In the genomic region with DNA sequence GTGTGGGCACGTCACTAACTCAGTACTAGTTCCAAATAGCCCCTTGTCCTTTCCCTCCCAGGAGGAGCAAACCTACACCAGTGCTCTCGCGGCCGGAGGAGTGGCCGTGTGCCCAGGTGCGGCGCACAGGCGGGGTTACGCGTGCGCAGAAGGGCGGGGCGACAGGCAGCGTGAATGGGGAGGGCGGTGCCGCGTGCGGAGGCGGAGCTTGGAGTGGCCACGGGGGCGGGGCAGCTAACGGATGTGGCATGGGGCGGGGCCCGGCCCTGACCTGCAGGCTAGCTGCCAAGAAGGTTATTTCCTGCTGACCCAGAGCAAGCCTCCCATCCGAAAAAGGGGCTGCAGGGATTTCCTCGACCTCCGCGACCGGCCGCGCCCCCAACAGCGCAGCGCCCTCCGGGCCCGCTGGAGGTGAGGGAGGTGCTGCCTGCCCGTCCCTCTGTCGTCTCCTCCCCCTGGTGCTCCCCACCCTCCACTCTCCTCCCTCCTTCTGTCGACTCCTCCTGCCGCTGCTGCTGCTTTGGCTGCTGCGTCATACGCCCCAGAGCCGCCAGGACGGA, we compare ENCODE assay signal across 8 mouse cellular contexts. TPM values are rescaled to one million over a fixed set of nuclear protein-coding genes. Genes with fewer than 3 reads are reported as not detected.
DNase-seq lines count a peak whose midpoint lies in the region; ATAC-seq and TF ChIP-seq lines count a peak whose summit lies in the region.

A gene (plus strand): TSS at position 214 of the 560 bp plus-strand sequence.

- ATAC-seq in cerebellum, adult (ENCODE audit: insufficient number of reproducible peaks, low FRiP score, low TSS enrichment), result peak; percentile 60; the same call in 1 of the 2 replicates
- ATAC-seq in forebrain, embryonic 13.5 days, result peak; percentile 84
- peak; percentile 93 for ATAC-seq in heart, postnatal 0 days (ENCODE audit: insufficient read depth, low read depth)
- ATAC-seq in liver, embryonic 14.5 days (ENCODE audit: insufficient read depth), result peak; percentile 92
- peak; percentile 89 for ATAC-seq in stomach, embryonic 15.5 days (ENCODE audit: insufficient read depth, low FRiP score, low read depth)

- H3K4me3 ChIP-seq in E14TG2a.4 (replicated peaks; ENCODE audit: low read length), result peak within 1 kb of the TSS; percentile 81
- H3K4me3 ChIP-seq in forebrain, embryonic 13.5 days, result peak within 1 kb of the TSS; percentile 65
- peak within 1 kb of the TSS; percentile 72 for H3K4me3 ChIP-seq in heart, postnatal 0 days (ENCODE audit: low read depth, low read length)
- H3K4me3 ChIP-seq in liver, embryonic 14.5 days (ENCODE audit: insufficient read depth in 1 of 2, low read depth in 2 of 2, low read length in 2 of 2), result peak within 1 kb of the TSS; percentile 64 to 67
- peak within 1 kb of the TSS; percentile 65 for H3K4me3 ChIP-seq in stomach, embryonic 15.5 days (replicated peaks)

- no peak; the same call in 1 of the 2 replicates for TF ChIP-seq EP300 in heart, postnatal 0 days (IDR thresholded peaks at IDR 0.05; ENCODE audit: low read depth)
- TF ChIP-seq EP300 in liver, embryonic 14.5 days (IDR thresholded peaks at IDR 0.05; ENCODE audit: low read depth), result no peak

- no peaks in the 10 kb centered on the region for H3K9me3 ChIP-seq in E14TG2a.4 (ENCODE audit: low read length)
- H3K9me3 ChIP-seq in forebrain, embryonic 13.5 days (replicated peaks), result no peaks in the 10 kb centered on the region
- H3K9me3 ChIP-seq in heart, postnatal 0 days (replicated peaks; ENCODE audit: control insufficient read depth, low read length), result no peaks in the 10 kb centered on the region
- H3K9me3 ChIP-seq in liver, embryonic 14.5 days (ENCODE audit: control insufficient read depth, low read length), result no peaks in the 10 kb centered on the region
- H3K9me3 ChIP-seq in stomach, embryonic 15.5 days, result no peaks in the 10 kb centered on the region

- H3K27ac ChIP-seq in forebrain, embryonic 13.5 days, result peak within 1 kb of the TSS; percentile 81
- peak within 1 kb of the TSS; percentile 80 for H3K27ac ChIP-seq in heart, postnatal 0 days (ENCODE audit: low read depth)
- H3K27ac ChIP-seq in liver, embryonic 14.5 days, result peak within 1 kb of the TSS; percentile 20
- H3K27ac ChIP-seq in stomach, embryonic 15.5 days, result peak within 1 kb of the TSS; percentile 90

- no peak for TF ChIP-seq CTCF in E14TG2a.4 (conservative IDR thresholded peaks at IDR 0.05; ENCODE audit: low read length)
- TF ChIP-seq CTCF in heart, postnatal 0 days (IDR thresholded peaks at IDR 0.05; ENCODE audit: low read depth), result no peak
- no peak; the same call in 1 of the 2 replicates for TF ChIP-seq CTCF in liver, embryonic 14.5 days (IDR thresholded peaks at IDR 0.05; ENCODE audit: low read depth)

- peaks cover 92% of the 10 kb centered on the region for H3K36me3 ChIP-seq in E14TG2a.4 (ENCODE audit: insufficient read depth, low read length)
- H3K36me3 ChIP-seq in forebrain, embryonic 13.5 days (ENCODE audit: poor library complexity, severe bottlenecking), result peaks cover 56% of the 10 kb centered on the region
- H3K36me3 ChIP-seq in heart, postnatal 0 days (replicated peaks; ENCODE audit: control insufficient read depth, insufficient read depth, low read length), result peaks cover 37% of the 10 kb centered on the region
- H3K36me3 ChIP-seq in liver, embryonic 14.5 days (replicated peaks; ENCODE audit: control insufficient read depth, insufficient read depth, low read depth), result peaks cover 28% of the 10 kb centered on the region
- peaks cover 31% of the 10 kb centered on the region for H3K36me3 ChIP-seq in stomach, embryonic 15.5 days

- H3K4me1 ChIP-seq in E14TG2a.4 (replicated peaks; ENCODE audit: low read depth, low read length), result peaks cover 69% of the 10 kb centered on the region
- peaks cover 28% of the 10 kb centered on the region for H3K4me1 ChIP-seq in forebrain, embryonic 13.5 days
- peaks cover 13% of the 10 kb centered on the region for H3K4me1 ChIP-seq in heart, postnatal 0 days (ENCODE audit: control insufficient read depth, insufficient read depth)
- H3K4me1 ChIP-seq in liver, embryonic 14.5 days (replicated peaks; ENCODE audit: control insufficient read depth in 2 of 2, insufficient read depth in 2 of 2, low read length in 1 of 2), result peaks cover 8% of the 10 kb centered on the region in 2 experiments; a peak in 3 of 4 replicates
- H3K4me1 ChIP-seq in stomach, embryonic 15.5 days, result peaks cover 24% of the 10 kb centered on the region

- peak within 1 kb of the TSS; percentile 82 for H3K9ac ChIP-seq in forebrain, embryonic 13.5 days
- peak within 1 kb of the TSS; percentile 68 for H3K9ac ChIP-seq in heart, postnatal 0 days (replicated peaks; ENCODE audit: low read depth, low read length)
- peak within 1 kb of the TSS; percentile 66 for H3K9ac ChIP-seq in liver, embryonic 14.5 days (replicated peaks)
- peak within 1 kb of the TSS; percentile 51 for H3K9ac ChIP-seq in stomach, embryonic 15.5 days

- peak; percentile 92 for DNase-seq in heart, postnatal 0 days (ENCODE audit: low spot score)
- peak; percentile 98 to 100 for DNase-seq in kidney, postnatal 36 days
- peak; percentile 80 to 85 (median 82) for DNase-seq in liver, embryonic 14.5 days (ENCODE audit: low read depth in 3 of 3, low spot score in 3 of 3)
- peak; percentile 95 for DNase-seq in neural tube, embryonic 10.5 days (ENCODE audit: extremely low spot score, low spot score)

- 0% methylated on average over 26 of the region's 43 CpGs for WGBS in forebrain, embryonic 13.5 days
- WGBS in heart, postnatal 0 days, result under 1% methylated on average over 33 of the region's 43 CpGs
- under 1% methylated on average over 43 of the region's 43 CpGs for WGBS in liver, embryonic 14.5 days (ENCODE audit: insufficient replicate concordance)
- WGBS in stomach, embryonic 15.5 days, result under 1% methylated on average over 42 of the region's 43 CpGs

- H3K27me3 ChIP-seq in E14TG2a.4 (ENCODE audit: insufficient read depth, low read length), result no peaks in the 10 kb centered on the region
- no peaks in the 10 kb centered on the region for H3K27me3 ChIP-seq in forebrain, embryonic 13.5 days
- no peaks in the 10 kb centered on the region for H3K27me3 ChIP-seq in heart, postnatal 0 days (ENCODE audit: control insufficient read depth, insufficient read depth, low read length)
- no peaks in the 10 kb centered on the region for H3K27me3 ChIP-seq in liver, embryonic 14.5 days (ENCODE audit: control insufficient read depth, insufficient read depth, low read length)
- no peaks in the 10 kb centered on the region for H3K27me3 ChIP-seq in stomach, embryonic 15.5 days (replicated peaks)

- H3K4me2 ChIP-seq in forebrain, embryonic 13.5 days, result peak within 1 kb of the TSS; percentile 88
- H3K4me2 ChIP-seq in heart, postnatal 0 days (ENCODE audit: low read depth, low read length), result peak within 1 kb of the TSS; percentile 94
- H3K4me2 ChIP-seq in liver, embryonic 14.5 days (ENCODE audit: low read depth), result peak within 1 kb of the TSS; percentile 94
- peak within 1 kb of the TSS; percentile 81 for H3K4me2 ChIP-seq in stomach, embryonic 15.5 days

RNA-seq across cellular contexts. Expression of the gene that starts here (rescaled TPM):
- 8.8 and 9.5 TPM in 2 replicates for polyA plus RNA-seq in forebrain, embryonic 13.5 days (2015; fragmentation: Nextera tagmentation; extraction: Ambion mirVana)
- total RNA-seq in heart, postnatal 0 days (2014; rRNA removed; ENCODE audit: low replicate concordance), result 13.7 and 16.3 TPM in 2 replicates
- 6.3 and 7.2 TPM in 2 replicates for polyA plus RNA-seq in heart, postnatal 0 days (2015; fragmentation: Nextera tagmentation; extraction: Ambion mirVana)
- polyA plus RNA-seq in liver, embryonic 14.5 days (2012; rRNA removed), result 6.3 and 6.4 TPM in 2 replicates
- 0.94 and 1.7 TPM in 2 replicates for polyA plus RNA-seq in liver, embryonic 14.5 days (2014; fragmentation: Nextera tagmentation; extraction: Ambion mirVana)
- 8.5 and 8.7 TPM in 2 replicates for polyA plus RNA-seq in stomach, embryonic 15.5 days (2015; fragmentation: Nextera tagmentation; extraction: Ambion mirVana)

Comparison
In these comparisons a context has a peak if more than half of its experiments do, and no peak if none do; other contexts are left out.
1. Peak in every context shown above with its lines: DNase-seq, ATAC-seq, H3K4me3 ChIP-seq and H3K27ac ChIP-seq.
2. H3K27ac ChIP-seq: peak in every context shown above with its lines; median percentile 90 in stomach, embryonic 15.5 days; 81 in forebrain, embryonic 13.5 days; 80 in heart, postnatal 0 days; 20 in liver, embryonic 14.5 days.